Mouse (Mus musculus): ENCODE data around the gene Arhgap23. TPM values are rescaled to one million over a fixed set of nuclear protein-coding genes. Genes with fewer than 3 reads are reported as not detected.

The Arhgap23 gene
- polyA plus RNA-seq, 1 experiment from 2014 or later, result 5.9 TPM

DNA sequence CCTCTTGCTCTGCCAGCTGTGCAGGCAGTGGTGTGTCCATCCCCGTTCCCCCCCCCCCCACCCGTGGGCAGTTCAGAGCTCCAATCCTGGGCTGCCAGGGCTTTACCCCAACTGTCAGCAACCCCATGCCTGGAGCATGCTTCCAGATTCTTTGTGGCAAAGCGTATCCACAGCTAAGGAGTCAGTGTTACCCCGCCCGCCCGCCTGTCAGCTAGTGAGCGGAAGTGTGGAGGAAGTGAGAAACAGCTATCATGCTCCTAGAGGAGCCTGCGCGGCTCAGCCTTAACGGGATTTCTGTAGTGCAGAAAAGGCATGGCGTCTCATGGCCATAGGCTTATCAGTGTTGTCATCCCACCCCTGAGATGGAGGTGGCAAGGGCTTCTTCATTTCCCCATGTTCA is 21.2 kb upstream of the Arhgap23 start:
- ATAC-seq (replicated peaks; ENCODE audit: low FRiP score), result 0 out of 2 replicates have a peak, but pooled peaks have one; percentile 27
- H3K36me3 ChIP-seq, result peaks cover 71% of the 10 kb centered on the region
- H3K27me3 ChIP-seq, result no peaks in the 10 kb centered on the region
- no peak overlapping the region for H3K9ac ChIP-seq
- 0 out of 2 replicates have a peak overlapping the region, but pooled peaks have one; percentile 23 for H3K27ac ChIP-seq
- H3K4me3 ChIP-seq (replicated peaks), result no peak overlapping the region
- H3K9me3 ChIP-seq (replicated peaks), result no peaks in the 10 kb centered on the region
- peaks cover 30% of the 10 kb centered on the region for H3K4me1 ChIP-seq
- 63% methylated on average over 11 of the region's 11 CpGs for WGBS
- H3K4me2 ChIP-seq, result no peak overlapping the region

DNA sequence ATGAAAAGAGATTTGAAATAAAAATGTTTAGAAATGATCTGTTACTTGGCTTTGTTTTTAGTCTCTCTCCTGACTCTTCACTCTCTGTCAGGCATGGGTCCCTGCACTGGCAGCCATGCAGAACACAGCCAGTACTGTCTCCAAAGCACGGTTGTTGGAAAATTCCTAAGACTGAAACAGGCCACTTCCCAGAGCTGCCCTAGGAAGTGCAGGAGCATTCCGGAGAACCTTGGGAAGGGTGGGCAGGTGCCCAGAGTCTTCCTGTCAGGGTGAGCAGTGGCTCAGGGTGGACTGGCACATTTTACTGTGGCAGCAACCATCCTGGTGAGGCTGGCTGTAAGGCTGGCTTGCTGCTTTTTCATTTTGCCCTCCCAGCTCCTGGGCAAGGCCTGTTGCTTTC is 16.8 kb upstream of the Arhgap23 start:
- H3K27me3 ChIP-seq, result 0 out of 2 replicates have a peak, but pooled peaks cover 6% of the 10 kb centered on the region
- no peaks in the 10 kb centered on the region for H3K9me3 ChIP-seq (replicated peaks)
- WGBS, result 44% methylated on average over 2 of the region's 2 CpGs
- H3K27ac ChIP-seq, result 0 out of 2 replicates have a peak overlapping the region, but pooled peaks have one; percentile 18
- peaks cover 31% of the 10 kb centered on the region for H3K4me1 ChIP-seq
- H3K4me3 ChIP-seq (replicated peaks), result no peak overlapping the region
- H3K4me2 ChIP-seq, result no peak overlapping the region
- H3K9ac ChIP-seq, result no peak overlapping the region
- ATAC-seq (replicated peaks; ENCODE audit: low FRiP score), result no peak
- peaks cover 31% of the 10 kb centered on the region for H3K36me3 ChIP-seq

DNA sequence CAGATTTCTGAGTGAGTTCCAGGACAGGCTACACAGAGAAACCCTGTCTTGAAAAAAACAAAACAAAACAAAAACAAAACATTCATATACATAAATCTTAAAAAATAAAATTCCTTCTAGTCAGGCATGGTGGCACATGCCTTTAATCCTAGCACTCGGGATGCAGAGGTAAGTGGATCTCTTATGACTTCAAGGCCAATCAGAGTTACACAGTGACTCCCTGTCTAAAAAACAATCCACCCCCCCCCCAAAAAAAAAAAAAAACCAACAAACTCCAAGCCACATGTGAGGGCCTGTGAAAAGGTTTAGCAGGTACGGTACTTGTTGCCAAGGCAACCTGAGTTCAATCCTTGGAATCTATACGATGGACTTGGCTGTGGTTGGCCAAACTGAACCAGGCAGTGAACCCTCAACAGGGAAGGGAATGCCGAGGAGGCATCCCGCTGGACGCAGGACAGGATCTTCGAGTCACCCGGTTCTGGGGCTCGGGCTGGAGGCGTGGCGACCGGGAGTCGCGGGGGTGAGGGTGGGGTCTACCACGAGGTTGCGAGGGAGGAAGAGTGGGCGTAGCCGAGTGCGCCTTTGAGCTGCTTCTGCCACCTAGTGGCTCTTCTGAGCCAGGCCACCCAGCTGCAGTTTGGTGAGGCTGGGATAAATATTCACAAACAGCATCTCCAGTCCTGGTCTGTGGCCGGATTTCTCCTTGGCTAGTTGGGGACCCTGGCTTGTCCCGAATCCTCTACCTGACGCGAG is 15.2 kb upstream of the Arhgap23 start:
- Histone ChIP-seq H3K27me3 (0 out of 2 replicates have a peak, but pooled peaks cover 6% of the 10 kb centered on the region), H3K9ac (no peak overlapping the region), H3K36me3 (peaks cover 15% of the 10 kb centered on the region), H3K4me1 (peaks cover 36% of the 10 kb centered on the region), H3K27ac (no peak overlapping the region), H3K4me3 (replicated peaks) (peak overlapping the region; percentile 40), H3K9me3 (replicated peaks) (no peaks in the 10 kb centered on the region), H3K4me2 (peak overlapping the region; percentile 76)
- WGBS, result 3% methylated on average over 23 of the region's 23 CpGs
- ATAC-seq (replicated peaks; ENCODE audit: low FRiP score), result peak; percentile 50

DNA sequence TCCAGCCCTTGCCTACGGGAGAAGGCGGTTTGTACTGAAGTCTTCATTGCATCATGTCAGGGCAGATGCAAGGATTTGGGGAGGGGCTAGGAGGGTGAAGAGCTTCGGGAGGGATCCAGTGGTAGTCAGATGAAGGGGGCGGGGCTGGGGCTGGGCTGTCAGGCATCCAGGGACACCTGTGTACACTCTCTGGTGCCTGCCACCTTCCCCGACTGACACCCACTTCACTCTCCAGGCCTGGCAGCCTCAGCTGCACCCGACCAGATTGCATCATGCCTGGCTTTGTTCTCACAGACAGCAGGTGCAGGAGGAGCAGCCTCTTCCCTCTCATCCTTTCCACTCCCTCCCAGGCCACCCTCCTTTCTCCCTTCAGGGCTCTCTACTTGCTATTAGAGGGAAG is 14.3 kb upstream of the Arhgap23 start:
- H3K9me3 ChIP-seq (replicated peaks), result no peaks in the 10 kb centered on the region
- H3K27ac ChIP-seq, result no peak overlapping the region
- no peak overlapping the region for H3K4me3 ChIP-seq (replicated peaks)
- peaks cover 6% of the 10 kb centered on the region for H3K36me3 ChIP-seq
- H3K27me3 ChIP-seq, result peaks cover 15% of the 10 kb centered on the region
- peaks cover 45% of the 10 kb centered on the region for H3K4me1 ChIP-seq
- WGBS, result 24% methylated on average over 6 of the region's 6 CpGs
- ATAC-seq (replicated peaks; ENCODE audit: low FRiP score), result 0 out of 2 replicates have a peak, but pooled peaks have one; percentile 13
- no peak overlapping the region; the same call in 1 of the 2 replicates for H3K4me2 ChIP-seq
- no peak overlapping the region for H3K9ac ChIP-seq

DNA sequence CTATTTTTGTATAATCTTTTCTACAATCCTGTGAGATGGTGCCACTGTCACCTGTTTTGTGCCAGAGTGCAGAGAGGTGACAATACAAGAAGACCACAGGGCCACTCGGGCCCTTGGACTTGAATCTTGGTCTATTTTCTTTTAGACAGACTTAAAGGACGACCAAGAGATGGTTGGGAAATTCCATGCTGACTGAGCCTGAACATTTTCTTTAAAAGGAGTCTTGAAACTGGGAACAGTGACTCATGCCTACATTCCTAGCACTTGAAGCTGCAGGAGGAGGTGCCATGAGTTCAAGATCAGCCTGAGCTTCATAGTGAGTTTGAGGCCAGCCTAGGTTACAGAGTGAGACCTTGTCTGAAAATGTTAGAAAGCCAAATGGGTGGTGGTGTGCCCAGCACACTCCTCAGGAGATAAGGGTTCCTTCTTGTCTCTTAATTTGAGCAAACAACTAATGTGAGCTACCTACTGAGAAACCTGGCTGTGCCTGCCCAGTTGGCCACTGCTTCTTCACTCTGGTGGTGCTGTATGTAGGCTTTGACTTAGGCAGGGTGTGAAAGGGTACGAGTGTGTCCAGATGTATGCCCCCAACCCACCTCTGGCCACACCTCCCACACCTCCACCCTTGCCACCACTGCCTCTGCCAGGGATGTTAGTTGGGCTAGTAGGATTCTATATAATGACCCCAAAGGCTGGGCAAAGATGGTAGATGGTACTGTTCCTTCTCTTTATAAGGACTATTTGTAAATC is 13.5 kb upstream of the Arhgap23 start:
- H3K9ac ChIP-seq, result no peak overlapping the region
- H3K27me3 ChIP-seq, result peaks cover 22% of the 10 kb centered on the region

DNA sequence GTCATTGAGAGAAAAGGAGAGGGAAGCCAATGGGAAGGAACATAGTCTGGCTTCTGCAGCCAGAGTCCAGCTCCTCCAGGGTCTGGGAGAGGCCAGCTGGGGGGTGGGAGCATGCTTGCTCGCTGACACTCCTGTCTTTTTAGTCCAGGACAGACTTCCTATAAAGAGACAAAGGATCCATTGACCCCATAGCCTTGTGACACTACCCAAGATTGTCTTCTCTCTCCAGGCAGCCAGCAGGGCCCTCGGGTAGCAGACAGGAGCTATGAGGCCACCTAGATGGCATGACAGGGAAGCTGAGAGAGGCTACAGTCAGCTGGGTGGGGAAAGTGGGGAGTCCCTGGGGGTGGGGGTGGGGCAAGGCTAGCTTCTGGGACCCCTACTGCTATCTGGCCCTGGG is 12.6 kb upstream of the Arhgap23 start:
- Histone ChIP-seq H3K27me3 (peaks cover 27% of the 10 kb centered on the region), H3K4me3 (replicated peaks) (no peak overlapping the region), H3K4me2 (no peak overlapping the region), H3K36me3 (no peaks in the 10 kb centered on the region), H3K4me1 (peaks cover 55% of the 10 kb centered on the region), H3K27ac (no peak overlapping the region), H3K9me3 (replicated peaks) (no peaks in the 10 kb centered on the region), H3K9ac (no peak overlapping the region)
- 29% methylated on average over 2 of the region's 2 CpGs for WGBS
- ATAC-seq (replicated peaks; ENCODE audit: low FRiP score), result no peak

More for the DNA sequence above, 13.5 kb upstream of the Arhgap23 start:
- H3K4me1 ChIP-seq, result peaks cover 51% of the 10 kb centered on the region
- ATAC-seq (replicated peaks; ENCODE audit: low FRiP score), result no peak
- no peak overlapping the region for H3K27ac ChIP-seq
- WGBS, result 78% methylated on average over 3 of the region's 3 CpGs
- no peak overlapping the region for H3K4me3 ChIP-seq (replicated peaks)
- no peaks in the 10 kb centered on the region for H3K9me3 ChIP-seq (replicated peaks)
- H3K4me2 ChIP-seq, result no peak overlapping the region
- peaks cover 4% of the 10 kb centered on the region; the same call in 1 of the 2 replicates for H3K36me3 ChIP-seq

DNA sequence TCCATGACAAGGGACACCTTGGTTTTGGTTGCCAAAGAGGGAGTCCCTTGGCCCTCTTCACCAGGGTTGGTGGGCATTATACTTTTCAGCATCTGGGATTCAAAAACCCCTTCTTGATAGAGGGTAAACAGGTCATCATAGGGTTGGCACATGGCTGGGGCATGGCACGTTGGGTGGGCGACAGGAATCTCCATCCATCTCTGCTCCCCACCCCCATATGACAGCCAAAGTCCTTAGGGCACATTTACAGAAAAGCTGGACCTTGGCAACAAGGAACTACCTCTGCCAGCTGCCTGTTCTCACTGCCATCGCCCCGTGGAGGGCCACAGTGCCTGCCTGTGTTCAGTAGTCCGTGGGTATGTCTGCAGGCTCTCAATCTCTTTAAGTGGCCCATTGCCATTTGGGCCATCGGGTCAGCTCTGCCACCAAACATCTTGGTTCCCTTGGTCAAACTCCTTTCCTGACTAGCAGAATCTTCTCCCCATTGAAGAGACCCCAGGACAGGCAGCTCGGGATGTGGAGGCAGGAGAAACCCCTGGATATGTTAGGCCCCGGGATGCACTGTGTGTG is 11.6 kb upstream of the Arhgap23 start:
- 36% methylated on average over 8 of the region's 8 CpGs for WGBS
- H3K4me1 ChIP-seq, result peaks cover 51% of the 10 kb centered on the region
- H3K27ac ChIP-seq, result no peak overlapping the region
- peaks cover 27% of the 10 kb centered on the region for H3K27me3 ChIP-seq
- no peak overlapping the region for H3K9ac ChIP-seq
- peak overlapping the region; percentile 100 for H3K4me2 ChIP-seq
- H3K36me3 ChIP-seq, result no peaks in the 10 kb centered on the region
- H3K4me3 ChIP-seq (replicated peaks), result peak overlapping the region; percentile 61
- H3K9me3 ChIP-seq (replicated peaks), result no peaks in the 10 kb centered on the region
- no peak for ATAC-seq (replicated peaks; ENCODE audit: low FRiP score)

DNA sequence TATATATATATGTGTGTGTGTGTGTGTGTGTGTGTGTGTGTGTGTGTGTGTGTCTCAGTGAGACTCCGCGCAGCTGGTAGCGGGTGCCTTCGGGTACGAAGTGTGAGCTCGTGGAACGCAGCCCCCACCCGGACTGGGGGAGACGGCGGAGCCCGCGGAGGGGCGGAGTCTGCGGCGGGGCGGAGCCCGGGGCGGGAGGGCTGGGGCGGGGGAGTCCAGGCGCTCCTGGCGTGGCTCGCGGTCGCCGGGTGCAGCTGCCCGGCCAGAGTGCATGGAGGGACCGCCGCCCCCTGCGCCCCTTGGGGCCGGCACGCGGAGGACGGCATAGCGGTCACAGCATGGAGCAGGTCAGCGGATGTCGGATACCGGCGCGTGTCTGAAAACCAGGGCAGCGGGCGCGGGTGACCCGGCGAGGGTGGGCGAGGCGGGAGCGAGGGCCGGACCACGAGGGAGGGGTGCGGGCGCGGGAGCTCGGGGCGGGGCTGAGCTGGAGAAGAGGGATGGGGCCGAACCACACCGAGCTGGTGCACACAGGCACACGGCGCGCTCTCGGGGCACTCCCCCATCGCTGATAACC is 11.1 kb upstream of the Arhgap23 start:
- H3K27me3 ChIP-seq, result peaks cover 27% of the 10 kb centered on the region

DNA sequence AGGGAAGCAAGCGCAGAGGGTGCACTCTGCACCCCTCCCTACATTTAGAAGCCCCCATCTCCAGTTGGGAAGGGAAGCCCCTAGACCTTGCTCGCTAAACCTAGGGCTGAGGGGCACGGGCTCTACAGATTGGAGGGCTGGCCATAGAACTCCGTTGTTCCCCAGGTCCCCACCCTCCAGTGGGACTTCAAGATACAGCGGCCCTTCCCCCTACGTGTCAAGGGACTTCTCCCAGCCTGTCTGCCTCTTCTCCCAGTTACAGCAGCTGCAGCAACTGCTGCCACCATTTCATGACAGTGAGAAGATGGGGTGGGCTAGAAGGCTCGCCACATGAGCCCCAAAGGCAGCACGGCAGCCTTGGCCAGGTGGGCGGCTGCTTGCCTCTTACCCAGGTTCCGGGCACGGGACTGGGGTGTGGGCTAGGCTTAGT is 10.6 kb upstream of the Arhgap23 start:
- no peaks in the 10 kb centered on the region for H3K36me3 ChIP-seq
- ATAC-seq (replicated peaks; ENCODE audit: low FRiP score), result peak; percentile 5; the same call in 1 of the 2 replicates
- H3K4me3 ChIP-seq (replicated peaks), result peak overlapping the region; percentile 61
- H3K27ac ChIP-seq, result peak overlapping the region; percentile 51; the same call in 1 of the 2 replicates
- peak overlapping the region; percentile 100 for H3K4me2 ChIP-seq
- peaks cover 51% of the 10 kb centered on the region for H3K4me1 ChIP-seq
- H3K9me3 ChIP-seq (replicated peaks), result no peaks in the 10 kb centered on the region
- peaks cover 27% of the 10 kb centered on the region for H3K27me3 ChIP-seq
- WGBS, result 2% methylated on average over 11 of the region's 11 CpGs
- peak overlapping the region; percentile 41 for H3K9ac ChIP-seq

More for the DNA sequence above, 11.1 kb upstream of the Arhgap23 start:
- Histone ChIP-seq H3K4me2 (peak overlapping the region; percentile 100), H3K9me3 (replicated peaks) (no peaks in the 10 kb centered on the region), H3K4me1 (peaks cover 51% of the 10 kb centered on the region), H3K27ac (peak overlapping the region; percentile 51; the same call in 1 of the 2 replicates), H3K9ac (peak overlapping the region; percentile 41), H3K4me3 (replicated peaks) (peak overlapping the region; percentile 61), H3K36me3 (no peaks in the 10 kb centered on the region)
- under 1% methylated on average over 22 of the region's 61 CpGs for WGBS
- peak; percentile 37 for ATAC-seq (replicated peaks; ENCODE audit: low FRiP score)

DNA sequence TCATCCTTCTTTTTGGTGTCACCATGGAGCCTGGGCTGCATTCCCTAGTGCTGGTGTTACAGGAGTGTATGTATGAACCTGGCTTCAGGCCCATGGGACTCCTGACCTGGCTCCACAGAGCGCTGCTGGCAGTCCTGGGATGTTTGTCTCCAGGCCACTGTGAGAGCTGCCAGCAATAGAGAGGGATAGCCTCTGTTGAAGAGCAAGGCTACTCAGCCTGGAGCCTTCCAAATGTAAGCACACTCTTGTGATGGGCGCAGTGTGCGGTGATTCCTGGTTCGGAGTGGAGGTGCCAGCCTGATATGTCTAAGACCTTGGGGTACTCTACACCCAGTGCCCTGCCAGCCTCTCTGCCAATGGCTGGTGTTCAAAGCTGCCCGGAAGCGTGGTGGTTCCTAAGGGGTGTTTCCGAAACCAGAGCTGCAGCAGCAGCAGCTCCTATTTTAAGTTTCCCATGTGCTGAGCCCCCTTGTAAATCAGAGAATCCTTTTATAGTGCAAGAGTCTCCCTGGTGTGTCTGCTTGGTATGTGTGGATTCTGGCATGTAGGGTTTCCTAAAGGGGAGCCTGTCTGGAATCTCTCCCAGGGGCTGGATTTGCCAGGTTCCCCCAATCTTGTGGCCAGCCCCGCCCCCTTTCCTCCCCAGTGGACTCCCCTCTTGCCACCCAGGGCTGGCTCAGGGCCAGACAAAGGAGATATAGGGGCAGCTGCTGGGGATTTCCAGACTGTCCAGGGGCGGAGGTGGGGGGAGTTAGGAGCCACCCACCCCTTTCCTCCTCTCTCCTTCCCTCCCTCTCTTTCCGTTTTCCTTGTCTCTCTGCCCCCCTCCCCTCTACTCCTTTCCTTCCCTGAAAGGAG is 9.0 kb upstream of the Arhgap23 start:
- peak overlapping the region; percentile 52; the same call in 1 of the 2 replicates for H3K27ac ChIP-seq
- WGBS, result 60% methylated on average over 10 of the region's 10 CpGs
- peaks cover 39% of the 10 kb centered on the region for H3K4me1 ChIP-seq
- ATAC-seq (replicated peaks; ENCODE audit: low FRiP score), result no peak
- H3K9me3 ChIP-seq (replicated peaks), result no peaks in the 10 kb centered on the region
- peak overlapping the region; percentile 100 for H3K4me2 ChIP-seq
- no peak overlapping the region for H3K4me3 ChIP-seq (replicated peaks)
- peaks cover 27% of the 10 kb centered on the region for H3K27me3 ChIP-seq
- H3K9ac ChIP-seq, result no peak overlapping the region
- H3K36me3 ChIP-seq, result no peaks in the 10 kb centered on the region

DNA sequence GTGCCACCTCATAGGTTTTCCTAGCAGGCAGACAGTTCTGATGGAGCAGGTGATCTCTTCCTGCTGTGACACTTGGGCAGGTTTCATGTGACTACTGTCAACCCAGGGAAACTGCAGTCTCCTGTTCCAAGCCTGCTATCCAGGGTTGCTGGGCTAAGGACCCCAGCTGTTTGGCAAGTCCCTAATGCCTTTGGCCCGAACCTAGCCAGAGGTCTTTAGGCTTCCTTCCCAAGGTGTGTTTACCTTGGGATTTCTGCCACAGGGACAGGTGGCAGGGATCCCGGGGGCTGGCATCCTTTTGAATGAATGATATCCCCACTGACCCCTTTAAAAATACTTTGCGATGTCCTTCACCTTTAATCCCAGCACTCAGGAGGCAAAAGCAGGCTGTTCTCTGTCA is 7.9 kb upstream of the Arhgap23 start:
- no peak for ATAC-seq (replicated peaks; ENCODE audit: low FRiP score)
- Histone ChIP-seq H3K9me3 (replicated peaks) (no peaks in the 10 kb centered on the region), H3K36me3 (no peaks in the 10 kb centered on the region), H3K4me1 (peaks cover 46% of the 10 kb centered on the region), H3K4me2 (no peak overlapping the region), H3K4me3 (replicated peaks) (no peak overlapping the region), H3K9ac (no peak overlapping the region), H3K27me3 (peaks cover 22% of the 10 kb centered on the region), H3K27ac (no peak overlapping the region)
- 79% methylated on average over 3 of the region's 3 CpGs for WGBS

All from kidney, embryonic 15.5 days (tissue).